In genomic region chr6:121590131-121590530, GRCm38 (mm10) we compare ENCODE assay signal across 22 mouse cellular contexts. TPM values are rescaled to one million over a fixed set of nuclear protein-coding genes. Genes with fewer than 3 reads are reported as not detected.
"Had no signal": no experiment of that assay in that cellular context is flagged by ENCODE, and none has a peak within 500 bp of the region (broad histone marks: within the 10 kb centered on the region; RNA-seq: fewer than 3 reads in every experiment).

No protein-coding gene starts in this region.

- ATAC-seq: forebrain, embryonic 13.5 days; forebrain, embryonic 14.5 days; forebrain, embryonic 15.5 days; forebrain, embryonic 16.5 days; forebrain, postnatal 0 days had no signal

- DNase-seq: cerebellum, adult 9-10 months; cerebellum, adult 9-11 months; cerebellum, postnatal 10 days; cerebellum, postnatal 14 days; cerebellum, postnatal 25 days; cerebellum, postnatal 36 days; embryo, embryonic 11 days; forebrain, postnatal 0 days; gastrocnemius, adult 2 months; gastrocnemius, postnatal 10 days; gastrocnemius, postnatal 14 days; gastrocnemius, postnatal 25 days; gastrocnemius, postnatal 36 days; heart, adult 11 months; heart, adult 18-20 months; heart, adult 2 months had no signal

RNA-seq across cellular contexts. Expression of gene A2m, which starts 45.0 kb away (rescaled TPM):
- total RNA-seq: common myeloid progenitor, adult 5-6 weeks; gastrocnemius, adult 2 months; gastrocnemius, postnatal 36 days; granulocyte monocyte progenitor cell, adult 5-6 weeks had no signal
